25 mouse cellular contexts compared by ENCODE assay signal in genomic region chr11:96264390-96265020, GRCm38 (mm10). TPM values are rescaled to one million over a fixed set of nuclear protein-coding genes. Genes with fewer than 3 reads are reported as not detected.
DNase-seq lines count a peak whose midpoint lies in the region; ATAC-seq lines count a peak whose summit lies in the region.
"Had no signal": no experiment of that assay in that cellular context is flagged by ENCODE, and none has a peak within 500 bp of the region (broad histone marks: within the 10 kb centered on the region; RNA-seq: fewer than 3 reads in every experiment).

No protein-coding gene starts in this region.

- no peak overlapping the region for H3K4me3 ChIP-seq in intestine, embryonic 14.5 days (ENCODE audit: low read depth, low read length)
- no peak overlapping the region for H3K4me3 ChIP-seq in intestine, embryonic 15.5 days (replicated peaks)
- H3K4me3 ChIP-seq in midbrain, embryonic 10.5 days = no peak overlapping the region
- H3K4me3 ChIP-seq in midbrain, embryonic 13.5 days (replicated peaks) = no peak overlapping the region
- H3K4me3 ChIP-seq in neural tube, embryonic 14.5 days (ENCODE audit: low read depth, low read length) = no peak overlapping the region
- H3K4me3 ChIP-seq: erythroblast, embryonic 14.5 days; heart, embryonic 10.5 days; hindbrain, embryonic 15.5 days; lung, embryonic 15.5 days had no signal

- no peaks in the 10 kb centered on the region for H3K36me3 ChIP-seq in intestine, embryonic 14.5 days (ENCODE audit: control insufficient read depth, insufficient read depth, low read length)
- no peaks in the 10 kb centered on the region for H3K36me3 ChIP-seq in intestine, embryonic 15.5 days
- no peaks in the 10 kb centered on the region for H3K36me3 ChIP-seq in midbrain, embryonic 10.5 days
- no peaks in the 10 kb centered on the region for H3K36me3 ChIP-seq in midbrain, embryonic 13.5 days
- H3K36me3 ChIP-seq in neural tube, embryonic 14.5 days (ENCODE audit: control insufficient read depth, insufficient read depth, low read length) = no peaks in the 10 kb centered on the region
- H3K36me3 ChIP-seq: G1E; heart, embryonic 10.5 days; hindbrain, embryonic 15.5 days; lung, embryonic 15.5 days had no signal

- no peak overlapping the region for H3K4me2 ChIP-seq in intestine, embryonic 14.5 days (ENCODE audit: low read length)
- no peak overlapping the region for H3K4me2 ChIP-seq in intestine, embryonic 15.5 days (replicated peaks)
- no peak overlapping the region for H3K4me2 ChIP-seq in midbrain, embryonic 13.5 days (replicated peaks)
- H3K4me2 ChIP-seq in neural tube, embryonic 14.5 days (ENCODE audit: low read depth, low read length) = 0 out of 2 replicates have a peak overlapping the region, but pooled peaks have one; percentile 40
- H3K4me2 ChIP-seq: hindbrain, embryonic 15.5 days; liver, embryonic 11.5 days; lung, embryonic 15.5 days had no signal

- H3K27me3 ChIP-seq in intestine, embryonic 14.5 days (replicated peaks; ENCODE audit: control insufficient read depth, insufficient read depth, low read length) = peaks cover 98% of the 10 kb centered on the region
- peaks cover 91% of the 10 kb centered on the region for H3K27me3 ChIP-seq in intestine, embryonic 15.5 days (replicated peaks)
- H3K27me3 ChIP-seq in midbrain, embryonic 10.5 days (ENCODE audit: low read depth, poor library complexity, severe bottlenecking) = peaks cover 100% of the 10 kb centered on the region
- peaks cover 100% of the 10 kb centered on the region for H3K27me3 ChIP-seq in midbrain, embryonic 13.5 days
- no peaks in the 10 kb centered on the region for H3K27me3 ChIP-seq in neural tube, embryonic 14.5 days (ENCODE audit: control insufficient read depth, insufficient read depth, low read length)

- H3K9me3 ChIP-seq in intestine, embryonic 14.5 days (ENCODE audit: control insufficient read depth, low read length) = no peaks in the 10 kb centered on the region
- no peaks in the 10 kb centered on the region for H3K9me3 ChIP-seq in intestine, embryonic 15.5 days
- H3K9me3 ChIP-seq in midbrain, embryonic 10.5 days (replicated peaks) = no peaks in the 10 kb centered on the region
- H3K9me3 ChIP-seq in midbrain, embryonic 13.5 days = no peaks in the 10 kb centered on the region
- H3K9me3 ChIP-seq in neural tube, embryonic 14.5 days (ENCODE audit: control insufficient read depth, low read length) = no peaks in the 10 kb centered on the region
- H3K9me3 ChIP-seq: G1E; heart, embryonic 10.5 days; hindbrain, embryonic 15.5 days; lung, embryonic 15.5 days had no signal

- ATAC-seq in intestine, embryonic 14.5 days (replicated peaks; ENCODE audit: low FRiP score, low TSS enrichment, low read depth) = no peak
- no peak for ATAC-seq in intestine, embryonic 15.5 days
- no peak for ATAC-seq in midbrain, embryonic 13.5 days
- ATAC-seq in neural tube, embryonic 14.5 days (ENCODE audit: low read depth) = no peak
- ATAC-seq: CD4-positive, CD25-positive, alpha-beta regulatory T cell, adult 4 months; forebrain, embryonic 16.5 days had no signal

- peaks cover 7% of the 10 kb centered on the region; the same call in 1 of the 2 replicates for H3K4me1 ChIP-seq in intestine, embryonic 14.5 days (replicated peaks; ENCODE audit: control insufficient read depth, insufficient read depth, low read length)
- peaks cover 9% of the 10 kb centered on the region for H3K4me1 ChIP-seq in intestine, embryonic 15.5 days (replicated peaks)
- no peaks in the 10 kb centered on the region for H3K4me1 ChIP-seq in midbrain, embryonic 10.5 days
- no peaks in the 10 kb centered on the region for H3K4me1 ChIP-seq in midbrain, embryonic 13.5 days (replicated peaks)
- H3K4me1 ChIP-seq in neural tube, embryonic 14.5 days (ENCODE audit: control insufficient read depth, insufficient read depth, low read length) = peaks cover 59% of the 10 kb centered on the region
- H3K4me1 ChIP-seq: hindbrain, embryonic 15.5 days had no signal

- 21% methylated on average over 8 of the region's 8 CpGs for WGBS in intestine, embryonic 14.5 days
- WGBS in intestine, embryonic 15.5 days = 25% methylated on average over 8 of the region's 8 CpGs
- WGBS in midbrain, embryonic 10.5 days = under 1% methylated on average over 8 of the region's 8 CpGs
- under 1% methylated on average over 8 of the region's 8 CpGs for WGBS in midbrain, embryonic 13.5 days
- WGBS in neural tube, embryonic 14.5 days = 30% methylated on average over 8 of the region's 8 CpGs

- no peak overlapping the region for H3K9ac ChIP-seq in intestine, embryonic 14.5 days (ENCODE audit: low read length)
- H3K9ac ChIP-seq in intestine, embryonic 15.5 days = no peak overlapping the region
- H3K9ac ChIP-seq in midbrain, embryonic 13.5 days (replicated peaks) = no peak overlapping the region
- peak overlapping the region; percentile 47; the same call in 1 of the 2 replicates for H3K9ac ChIP-seq in neural tube, embryonic 14.5 days (replicated peaks; ENCODE audit: low read depth, low read length)
- H3K9ac ChIP-seq: hindbrain, embryonic 15.5 days; lung, embryonic 15.5 days had no signal

- H3K27ac ChIP-seq in intestine, embryonic 14.5 days (ENCODE audit: low read depth) = no peak overlapping the region
- no peak overlapping the region for H3K27ac ChIP-seq in intestine, embryonic 15.5 days
- H3K27ac ChIP-seq in midbrain, embryonic 10.5 days (replicated peaks) = no peak overlapping the region
- H3K27ac ChIP-seq in midbrain, embryonic 13.5 days = no peak overlapping the region
- H3K27ac ChIP-seq in neural tube, embryonic 14.5 days (ENCODE audit: low read depth, low read length) = no peak overlapping the region; the same call in 1 of the 2 replicates
- H3K27ac ChIP-seq: heart, embryonic 10.5 days; hindbrain, embryonic 15.5 days; lung, embryonic 15.5 days; macrophage had no signal

- DNase-seq in adrenal gland, adult (ENCODE audit: inconsistent age in 2 of 2, low spot score in 1 of 2) = peak; percentile 37 to 77
- no peak for DNase-seq in adrenal gland, postnatal 25 days
- peak; percentile 65 for DNase-seq in intestine, embryonic 14.5 days (ENCODE audit: low spot score)
- DNase-seq in midbrain, embryonic 10.5 days (ENCODE audit: low spot score) = peak; percentile 53
- DNase-seq in MN1 (ENCODE audit: low spot score) = no peak
- DNase-seq: cerebellum, adult 9-11 months; heart, postnatal 10 days; layer of hippocampus, postnatal 36 days; retina, postnatal 1 day; right cerebral cortex, postnatal 4 days; thymus, postnatal 4 days had no signal

RNA-seq across cellular contexts. Expression of gene Hoxb9, which starts 6.8 kb away (rescaled TPM):
- total RNA-seq in adrenal gland, postnatal 25 days (2021) = 202 and 263 TPM in 2 replicates
- 1.0 and 1.1 TPM in 2 replicates for polyA plus RNA-seq in intestine, embryonic 14.5 days (2014; fragmentation: Nextera tagmentation; extraction: Ambion mirVana)
- 1.2 and 1.3 TPM in 2 replicates for polyA plus RNA-seq in intestine, embryonic 15.5 days (2015; fragmentation: Nextera tagmentation; extraction: Ambion mirVana)
- not detected in 2 replicates for polyA plus RNA-seq in midbrain, embryonic 10.5 days (2016; fragmentation: Nextera tagmentation; extraction: Ambion mirVana)
- not detected in 2 replicates for polyA plus RNA-seq in midbrain, embryonic 13.5 days (2015; fragmentation: Nextera tagmentation; extraction: Ambion mirVana)
- polyA plus RNA-seq in neural tube, embryonic 14.5 days (2014; fragmentation: Nextera tagmentation; extraction: Ambion mirVana) = 106 and 114 TPM in 2 replicates
- total RNA-seq: G1E; heart, postnatal 10 days; layer of hippocampus, postnatal 36 days; left cerebral cortex, postnatal 36 days had no signal
- polyA plus RNA-seq: erythroblast, embryonic 14.5 days; forebrain, embryonic 16.5 days; G1E; macrophage had no signal

RNA-seq across cellular contexts. Expression of gene Hoxb8, which starts 17.2 kb away (rescaled TPM):
- 84.9 and 94.6 TPM in 2 replicates for total RNA-seq in adrenal gland, postnatal 25 days (2021)
- 1.5 and 1.7 TPM in 2 replicates for polyA plus RNA-seq in intestine, embryonic 14.5 days (2014; fragmentation: Nextera tagmentation; extraction: Ambion mirVana)
- 1.1 and 1.5 TPM in 2 replicates for polyA plus RNA-seq in intestine, embryonic 15.5 days (2015; fragmentation: Nextera tagmentation; extraction: Ambion mirVana)
- not detected in 2 replicates for polyA plus RNA-seq in midbrain, embryonic 10.5 days (2016; fragmentation: Nextera tagmentation; extraction: Ambion mirVana)
- polyA plus RNA-seq in midbrain, embryonic 13.5 days (2015; fragmentation: Nextera tagmentation; extraction: Ambion mirVana) = not detected in 2 replicates
- 78.6 and 120 TPM in 2 replicates for polyA plus RNA-seq in neural tube, embryonic 14.5 days (2014; fragmentation: Nextera tagmentation; extraction: Ambion mirVana)
- total RNA-seq: heart, postnatal 10 days; layer of hippocampus, postnatal 36 days; left cerebral cortex, postnatal 36 days had no signal
- polyA plus RNA-seq: CD4-positive, CD25-positive, alpha-beta regulatory T cell, adult 4 months; erythroblast, embryonic 14.5 days; forebrain, embryonic 16.5 days; macrophage had no signal

RNA-seq across cellular contexts. Expression of gene Hoxb7, which starts 21.9 kb away (rescaled TPM):
- 54.7 and 58.6 TPM in 2 replicates for total RNA-seq in adrenal gland, postnatal 25 days (2021)
- 11.7 and 13.2 TPM in 2 replicates for polyA plus RNA-seq in intestine, embryonic 14.5 days (2014; fragmentation: Nextera tagmentation; extraction: Ambion mirVana)
- 10.7 and 12.4 TPM in 2 replicates for polyA plus RNA-seq in intestine, embryonic 15.5 days (2015; fragmentation: Nextera tagmentation; extraction: Ambion mirVana)
- not detected in 2 replicates for polyA plus RNA-seq in midbrain, embryonic 10.5 days (2016; fragmentation: Nextera tagmentation; extraction: Ambion mirVana)
- polyA plus RNA-seq in midbrain, embryonic 13.5 days (2015; fragmentation: Nextera tagmentation; extraction: Ambion mirVana) = not detected in 2 replicates
- 120 and 133 TPM in 2 replicates for polyA plus RNA-seq in neural tube, embryonic 14.5 days (2014; fragmentation: Nextera tagmentation; extraction: Ambion mirVana)
- total RNA-seq: G1E; heart, postnatal 10 days; layer of hippocampus, postnatal 36 days; left cerebral cortex, postnatal 36 days had no signal
- polyA plus RNA-seq: CD4-positive, CD25-positive, alpha-beta regulatory T cell, adult 4 months; erythroblast, embryonic 14.5 days; forebrain, embryonic 16.5 days; G1E; macrophage; testis, adult 2 months had no signal

RNA-seq across cellular contexts. Expression of gene Hoxb6, which starts 27.8 kb away (rescaled TPM):
- 74.4 and 78.8 TPM in 2 replicates for total RNA-seq in adrenal gland, postnatal 25 days (2021)
- 18.1 and 24.1 TPM in 2 replicates for polyA plus RNA-seq in intestine, embryonic 14.5 days (2014; fragmentation: Nextera tagmentation; extraction: Ambion mirVana)
- 14.4 and 16.1 TPM in 2 replicates for polyA plus RNA-seq in intestine, embryonic 15.5 days (2015; fragmentation: Nextera tagmentation; extraction: Ambion mirVana)
- not detected in 2 replicates for polyA plus RNA-seq in midbrain, embryonic 10.5 days (2016; fragmentation: Nextera tagmentation; extraction: Ambion mirVana)
- polyA plus RNA-seq in midbrain, embryonic 13.5 days (2015; fragmentation: Nextera tagmentation; extraction: Ambion mirVana) = not detected in 2 replicates
- 138 and 141 TPM in 2 replicates for polyA plus RNA-seq in neural tube, embryonic 14.5 days (2014; fragmentation: Nextera tagmentation; extraction: Ambion mirVana)
- total RNA-seq: G1E; heart, postnatal 10 days; layer of hippocampus, postnatal 36 days; left cerebral cortex, postnatal 36 days had no signal
- polyA plus RNA-seq: CD4-positive, CD25-positive, alpha-beta regulatory T cell, adult 4 months; erythroblast, embryonic 14.5 days; forebrain, embryonic 16.5 days; macrophage had no signal

RNA-seq across cellular contexts. Expression of gene Hoxb5, which starts 38.6 kb away (rescaled TPM):
- total RNA-seq in adrenal gland, postnatal 25 days (2021) = 36.5 and 36.8 TPM in 2 replicates
- 49.6 and 51.6 TPM in 2 replicates for polyA plus RNA-seq in intestine, embryonic 14.5 days (2014; fragmentation: Nextera tagmentation; extraction: Ambion mirVana)
- polyA plus RNA-seq in intestine, embryonic 15.5 days (2015; fragmentation: Nextera tagmentation; extraction: Ambion mirVana) = 27.2 and 31.3 TPM in 2 replicates
- not detected in 2 replicates for polyA plus RNA-seq in midbrain, embryonic 10.5 days (2016; fragmentation: Nextera tagmentation; extraction: Ambion mirVana)
- 0.08 TPM in 1 of 2 replicates, not detected in the other for polyA plus RNA-seq in midbrain, embryonic 13.5 days (2015; fragmentation: Nextera tagmentation; extraction: Ambion mirVana)
- polyA plus RNA-seq in neural tube, embryonic 14.5 days (2014; fragmentation: Nextera tagmentation; extraction: Ambion mirVana) = 49.1 and 52.4 TPM in 2 replicates
- total RNA-seq: layer of hippocampus, postnatal 36 days; left cerebral cortex, postnatal 36 days had no signal
- polyA plus RNA-seq: CD4-positive, CD25-positive, alpha-beta regulatory T cell, adult 4 months; erythroblast, embryonic 14.5 days; forebrain, embryonic 16.5 days; macrophage had no signal

Comparison
In these comparisons a context has a peak if more than half of its experiments do, and no peak if none do; other contexts are left out.
1. DNase-seq: peak in adrenal gland, adult (2 of 2), intestine, embryonic 14.5 days (single experiment) and midbrain, embryonic 10.5 days (single experiment); none in adrenal gland, postnatal 25 days (single experiment) and MN1 (single experiment).
2. RNA of gene Hoxb9, which starts 6.8 kb away (polyA plus RNA-seq): 106 to 114 TPM in neural tube, embryonic 14.5 days; 1.2 to 1.3 TPM in intestine, embryonic 15.5 days, 1.0 to 1.1 TPM in intestine, embryonic 14.5 days, not detected in midbrain, embryonic 10.5 days and not detected in midbrain, embryonic 13.5 days; every median in the first group is over 10 times any median in the second.
3. RNA of gene Hoxb8, which starts 17.2 kb away (polyA plus RNA-seq): 78.6 to 120 TPM in neural tube, embryonic 14.5 days; 1.5 to 1.7 TPM in intestine, embryonic 14.5 days, 1.1 to 1.5 TPM in intestine, embryonic 15.5 days, not detected in midbrain, embryonic 10.5 days and not detected in midbrain, embryonic 13.5 days; every median in the first group is over 10 times any median in the second.
4. RNA of gene Hoxb7, which starts 21.9 kb away (polyA plus RNA-seq): 120 to 133 TPM in neural tube, embryonic 14.5 days, 10.7 to 12.4 TPM in intestine, embryonic 15.5 days and 11.7 to 13.2 TPM in intestine, embryonic 14.5 days; not detected in midbrain, embryonic 10.5 days and not detected in midbrain, embryonic 13.5 days; every median in the first group is over 10 times any median in the second.